Mouse (Mus musculus): ENCODE results near the gene Sae1. TPM values are rescaled to one million over a fixed set of nuclear protein-coding genes. Genes with fewer than 3 reads are reported as not detected.
A peak's percentile ranks its signal among the peaks of the same experiment; 100 is the strongest.
"Not testable (repeated sequence)": the region's sequence is repeated elsewhere in the genome, so short reads cannot be mapped to it uniquely, and the experiment has no call there.

The Sae1 gene
- polyA plus RNA-seq, 1 experiment from 2014 or later: 240 TPM

DNA sequence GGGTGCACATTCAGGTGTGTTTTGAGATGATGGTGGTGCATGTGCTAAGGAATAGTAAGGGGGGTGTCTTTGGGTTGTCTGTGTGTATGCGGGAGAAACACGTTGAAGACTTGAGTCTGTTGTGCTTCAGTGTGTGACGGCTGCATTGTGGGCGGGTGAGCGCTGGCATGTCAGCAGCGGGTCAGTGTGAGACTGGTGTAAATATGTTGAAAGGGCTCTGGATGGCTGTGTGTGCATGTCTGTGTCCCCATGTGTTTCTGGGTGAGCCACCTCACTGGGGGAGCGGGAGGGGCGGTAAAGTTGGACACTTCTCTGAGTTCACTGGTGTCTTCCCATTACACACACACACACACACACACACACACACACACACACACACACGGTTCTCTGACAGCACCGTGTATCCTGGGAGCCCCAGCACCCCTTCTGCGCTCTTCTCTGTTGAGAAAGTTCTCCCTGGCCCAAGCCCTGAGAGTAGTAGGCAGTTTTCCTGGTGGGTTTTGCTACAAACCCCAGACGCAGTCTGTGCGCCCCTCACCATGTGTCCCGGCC is 76.1 kb downstream of the Sae1 start:
- Histone ChIP-seq H3K9me3 (ENCODE audit: control insufficient read depth, low read length) (no peaks in the 10 kb centered on the region), H3K4me1 (ENCODE audit: control insufficient read depth, insufficient read depth, low read length) (peaks cover 32% of the 10 kb centered on the region), H3K36me3 (ENCODE audit: control insufficient read depth, insufficient read depth, low read length) (no peaks in the 10 kb centered on the region), H3K4me2 (ENCODE audit: low read length) (peak overlapping the region; percentile 97), H3K27me3 (ENCODE audit: control insufficient read depth, insufficient read depth, low read length) (no peaks in the 10 kb centered on the region), H3K4me3 (replicated peaks; ENCODE audit: low read depth, low read length) (peak overlapping the region; percentile 67), H3K9ac (replicated peaks; ENCODE audit: low read length) (peak overlapping the region; percentile 89), H3K27ac (replicated peaks; ENCODE audit: low read depth, low read length) (peak overlapping the region; percentile 95)
- under 1% methylated on average over 14 of the region's 14 CpGs for WGBS
- DNase-seq: peak; percentile 42
- ATAC-seq (ENCODE audit: low FRiP score, low TSS enrichment): no peak

DNA sequence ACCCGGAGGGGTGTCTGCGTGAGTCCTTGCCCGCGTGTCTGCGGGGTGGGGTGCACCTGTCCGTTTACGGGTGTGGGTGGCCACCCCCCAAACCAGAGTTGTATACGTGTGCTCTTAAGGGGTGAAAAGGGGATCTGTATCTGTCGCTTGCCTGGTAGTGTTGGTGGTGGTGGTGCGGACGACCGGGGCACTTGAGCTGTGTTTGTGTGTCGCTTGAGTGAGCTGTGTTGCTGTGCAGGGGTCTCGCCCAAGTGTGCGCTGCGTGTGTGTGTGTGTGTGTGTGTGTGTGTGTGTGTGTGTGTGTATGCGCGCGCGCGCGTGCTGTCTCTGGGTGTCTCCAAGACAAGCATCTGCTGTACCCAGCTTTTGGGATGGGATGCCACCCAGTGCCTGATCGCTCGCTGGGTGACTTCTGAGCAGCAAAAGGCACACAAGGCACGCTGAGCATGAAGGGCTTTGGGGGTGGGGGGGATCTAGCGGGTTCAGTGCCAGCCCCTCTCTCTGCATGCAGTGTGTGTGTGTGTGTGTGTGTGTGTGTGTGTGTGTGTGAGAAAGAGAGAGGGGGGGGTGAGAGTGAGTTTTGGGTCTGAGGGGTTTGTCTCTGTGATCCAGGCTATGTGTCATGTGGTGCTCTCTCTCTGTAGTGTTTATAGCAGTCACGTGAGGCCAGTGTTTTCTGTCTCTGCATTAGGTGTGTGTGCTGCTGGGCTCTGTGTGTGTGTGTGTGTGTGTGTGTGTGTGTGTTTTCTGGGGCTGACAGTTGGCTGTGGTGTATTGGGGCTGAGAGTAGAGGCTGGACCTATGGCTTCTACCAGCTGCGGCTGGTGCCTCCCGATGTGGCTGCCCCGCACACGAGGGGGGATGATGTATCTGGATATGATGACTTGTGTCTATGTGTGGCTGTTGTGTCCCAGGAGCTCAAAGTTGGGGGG is 76.8 kb downstream of the Sae1 start:
- H3K4me2 ChIP-seq (ENCODE audit: low read length): peak overlapping the region; percentile 97
- H3K4me3 ChIP-seq (replicated peaks; ENCODE audit: low read depth, low read length): peak overlapping the region; percentile 67
- no peaks in the 10 kb centered on the region for H3K9me3 ChIP-seq (ENCODE audit: control insufficient read depth, low read length)
- no peaks in the 10 kb centered on the region for H3K36me3 ChIP-seq (ENCODE audit: control insufficient read depth, insufficient read depth, low read length)
- H3K4me1 ChIP-seq (ENCODE audit: control insufficient read depth, insufficient read depth, low read length): peaks cover 32% of the 10 kb centered on the region
- 1% methylated on average over 31 of the region's 31 CpGs for WGBS
- no peaks in the 10 kb centered on the region for H3K27me3 ChIP-seq (ENCODE audit: control insufficient read depth, insufficient read depth, low read length)
- H3K9ac ChIP-seq (replicated peaks; ENCODE audit: low read length): peak overlapping the region; percentile 59
- peak overlapping the region; percentile 70 for H3K27ac ChIP-seq (replicated peaks; ENCODE audit: low read depth, low read length)
- DNase-seq: peak; percentile 62
- ATAC-seq (ENCODE audit: low FRiP score, low TSS enrichment): peak; percentile 3

DNA sequence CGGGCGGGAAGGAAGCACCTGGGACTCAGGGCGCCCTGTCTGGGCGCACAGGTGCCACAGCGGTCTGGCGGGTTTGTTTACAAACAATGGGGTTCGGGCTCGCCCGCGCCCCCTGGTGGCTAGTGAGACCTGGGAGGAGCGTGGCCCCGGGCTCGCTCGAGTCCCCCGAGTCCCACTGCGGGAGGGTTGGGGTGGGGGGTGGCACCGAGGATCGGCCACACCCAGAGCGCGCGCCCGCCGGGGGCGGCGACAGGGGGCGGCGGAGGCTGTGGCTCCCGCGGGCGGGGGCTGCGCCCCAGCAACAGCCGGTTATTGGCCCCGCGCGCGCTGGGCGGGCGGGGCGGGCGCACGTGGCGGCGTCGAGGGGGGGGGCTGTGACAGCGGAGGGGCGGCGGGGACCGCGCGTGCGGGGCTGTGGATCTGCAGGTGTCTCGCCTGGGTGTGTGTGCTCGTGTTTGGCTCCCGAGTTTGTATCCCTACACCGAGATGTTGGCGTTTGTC is 77.5 kb downstream of the Sae1 start:
- peak; percentile 82 for DNase-seq
- Histone ChIP-seq H3K36me3 (ENCODE audit: control insufficient read depth, insufficient read depth, low read length) (no peaks in the 10 kb centered on the region), H3K9ac (replicated peaks; ENCODE audit: low read length) (peak overlapping the region; percentile 59), H3K27me3 (ENCODE audit: control insufficient read depth, insufficient read depth, low read length) (no peaks in the 10 kb centered on the region), H3K9me3 (ENCODE audit: control insufficient read depth, low read length) (no peaks in the 10 kb centered on the region), H3K4me3 (replicated peaks; ENCODE audit: low read depth, low read length) (peak overlapping the region; percentile 67), H3K27ac (replicated peaks; ENCODE audit: low read depth, low read length) (peak overlapping the region; percentile 70), H3K4me2 (ENCODE audit: low read length) (peak overlapping the region; percentile 97), H3K4me1 (ENCODE audit: control insufficient read depth, insufficient read depth, low read length) (peaks cover 32% of the 10 kb centered on the region)
- peak; percentile 4; the same call in 1 of the 2 replicates for ATAC-seq (ENCODE audit: low FRiP score, low TSS enrichment)
- under 1% methylated on average over 50 of the region's 56 CpGs for WGBS

- H3K9me3 ChIP-seq (ENCODE audit: control insufficient read depth, low read length): no peaks in the 10 kb centered on the region
- H3K4me3 ChIP-seq (replicated peaks; ENCODE audit: low read depth, low read length): peak overlapping the region; percentile 67
- no peaks in the 10 kb centered on the region for H3K36me3 ChIP-seq (ENCODE audit: control insufficient read depth, insufficient read depth, low read length)
- DNase-seq: peak; percentile 86
- H3K27ac ChIP-seq (replicated peaks; ENCODE audit: low read depth, low read length): peak overlapping the region; percentile 70
- peak overlapping the region; percentile 59 for H3K9ac ChIP-seq (replicated peaks; ENCODE audit: low read length)
- under 1% methylated on average over 60 of the region's 61 CpGs for WGBS
- H3K27me3 ChIP-seq (ENCODE audit: control insufficient read depth, insufficient read depth, low read length): no peaks in the 10 kb centered on the region
- H3K4me1 ChIP-seq (ENCODE audit: control insufficient read depth, insufficient read depth, low read length): peaks cover 32% of the 10 kb centered on the region
- peak overlapping the region; percentile 97 for H3K4me2 ChIP-seq (ENCODE audit: low read length)
- peak; percentile 38 for ATAC-seq (ENCODE audit: low FRiP score, low TSS enrichment)
Measured at GRCm38 (mm10) chr7:16309318-16310019, 78.1 kb downstream of the Sae1 start.

DNA sequence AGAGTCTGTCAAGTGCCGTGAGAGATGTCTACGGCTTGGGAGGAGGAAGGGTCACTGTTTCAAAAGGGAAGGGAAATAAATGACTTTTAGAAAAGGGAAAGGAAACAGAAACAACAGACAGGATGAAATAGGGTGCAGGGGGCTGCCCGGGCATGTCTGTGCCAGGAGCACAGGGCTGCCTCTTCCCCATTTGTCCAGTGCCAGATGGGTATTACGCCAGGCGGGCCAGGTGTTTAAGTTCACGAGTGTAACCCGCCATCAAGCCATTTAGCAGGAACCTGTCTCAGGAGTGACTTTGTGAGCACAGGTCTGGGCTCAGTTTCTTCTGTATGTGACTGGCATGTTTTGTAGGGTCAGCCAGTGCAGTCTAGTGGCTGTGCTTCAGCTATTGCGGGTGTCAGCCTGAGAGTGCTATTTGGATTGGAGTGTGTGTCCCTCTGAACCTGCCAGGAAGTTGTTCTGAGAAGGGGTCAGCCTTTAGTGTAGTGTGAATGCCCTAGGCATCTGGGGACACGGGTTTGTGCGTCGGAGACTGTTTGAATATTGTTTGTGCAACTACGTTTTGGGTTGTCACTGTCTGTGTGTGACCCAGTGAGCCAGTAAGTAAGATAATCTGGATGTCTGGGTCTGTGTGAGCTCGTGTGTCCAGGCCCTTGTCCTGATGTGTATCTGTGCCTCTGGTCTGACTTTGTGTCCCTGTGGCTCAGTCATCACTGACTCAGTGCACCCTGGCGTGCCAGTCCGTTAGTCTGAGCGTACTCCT is 78.9 kb downstream of the Sae1 start:
- DNase-seq: no peak
- Histone ChIP-seq H3K9me3 (ENCODE audit: control insufficient read depth, low read length) (no peaks in the 10 kb centered on the region), H3K4me2 (ENCODE audit: low read length) (peak overlapping the region; percentile 97), H3K27me3 (ENCODE audit: control insufficient read depth, insufficient read depth, low read length) (no peaks in the 10 kb centered on the region), H3K27ac (replicated peaks; ENCODE audit: low read depth, low read length) (peak overlapping the region; percentile 70; the same call in 1 of the 2 replicates), H3K36me3 (ENCODE audit: control insufficient read depth, insufficient read depth, low read length) (no peaks in the 10 kb centered on the region), H3K9ac (replicated peaks; ENCODE audit: low read length) (peak overlapping the region; percentile 59), H3K4me3 (replicated peaks; ENCODE audit: low read depth, low read length) (peak overlapping the region; percentile 67), H3K4me1 (ENCODE audit: control insufficient read depth, insufficient read depth, low read length) (peaks cover 29% of the 10 kb centered on the region)
- 46% methylated on average over 16 of the region's 16 CpGs for WGBS
- no peak for ATAC-seq (ENCODE audit: low FRiP score, low TSS enrichment)

- whole genome bisulfite sequencing: 73% methylated on average over 1 of the region's 1 CpGs
- Histone ChIP-seq H3K4me3 (replicated peaks; ENCODE audit: low read depth, low read length) (peak within 1 kb of the TSS; percentile 67), H3K9ac (replicated peaks; ENCODE audit: low read length) (peak within 1 kb of the TSS; percentile 59), H3K27ac (replicated peaks; ENCODE audit: low read depth, low read length) (peak within 1 kb of the TSS; percentile 70; the same call in 1 of the 2 replicates), H3K4me2 (ENCODE audit: low read length) (peak within 1 kb of the TSS; percentile 97), H3K4me1 (ENCODE audit: control insufficient read depth, insufficient read depth, low read length) (peaks cover 26% of the 10 kb centered on the region)
- not testable (repeated sequence) for H3K9me3 ChIP-seq (ENCODE audit: control insufficient read depth, low read length); H3K36me3 ChIP-seq (ENCODE audit: control insufficient read depth, insufficient read depth, low read length); ATAC-seq (ENCODE audit: low FRiP score, low TSS enrichment); DNase-seq; H3K27me3 ChIP-seq (ENCODE audit: control insufficient read depth, insufficient read depth, low read length)
Measured at GRCm38 (mm10) chr7:16308093-16308492, 79.5 kb downstream of the Sae1 start, which contains the start of gene Bbc3. TSS of gene Bbc3 (plus strand) at chr7:16308393.

GRCm38 (mm10) chr7:16307141-16307540 is 80.5 kb downstream of the Sae1 start:
- not testable (repeated sequence) for ATAC-seq (ENCODE audit: low FRiP score, low TSS enrichment); H3K27ac ChIP-seq (replicated peaks; ENCODE audit: low read depth, low read length)

More at GRCm38 (mm10) chr7:16307141-16307540, 80.5 kb downstream of the Sae1 start:
- DNase-seq; H3K36me3 ChIP-seq (ENCODE audit: control insufficient read depth, insufficient read depth, low read length); H3K9me3 ChIP-seq (ENCODE audit: control insufficient read depth, low read length); H3K4me2 ChIP-seq (ENCODE audit: low read length); H3K9ac ChIP-seq (replicated peaks; ENCODE audit: low read length); H3K27me3 ChIP-seq (ENCODE audit: control insufficient read depth, insufficient read depth, low read length); H3K4me3 ChIP-seq (replicated peaks; ENCODE audit: low read depth, low read length): not testable (repeated sequence)
- H3K4me1 ChIP-seq (ENCODE audit: control insufficient read depth, insufficient read depth, low read length): peaks cover 16% of the 10 kb centered on the region; the same call in 1 of the 2 replicates
- WGBS: 78% methylated on average over 6 of the region's 6 CpGs
